In the genomic region with DNA sequence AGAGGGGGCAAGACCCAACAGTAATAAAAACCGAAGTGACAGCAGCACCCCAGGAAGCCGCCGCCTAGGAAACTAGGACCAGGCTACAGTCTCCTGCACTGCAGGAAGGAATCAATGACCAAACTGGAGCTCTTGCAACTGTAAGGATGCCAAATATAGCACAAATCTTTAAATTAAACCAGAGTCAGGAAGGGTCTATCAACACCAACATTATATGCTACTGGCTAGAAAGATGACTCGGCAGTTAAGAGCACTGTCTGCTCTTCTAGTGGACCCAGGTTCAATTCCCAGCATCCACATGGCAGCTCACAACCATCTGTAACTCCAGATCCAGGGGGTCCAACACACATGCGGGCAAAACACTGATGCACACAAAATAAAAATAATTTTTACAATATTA, we compare ENCODE assay signal across 17 mouse cellular contexts. TPM values are rescaled to one million over a fixed set of nuclear protein-coding genes. Genes with fewer than 3 reads are reported as not detected.
DNase-seq lines count a peak whose midpoint lies in the region; TF ChIP-seq lines count a peak whose summit lies in the region.
"Had no signal": no experiment of that assay in that cellular context is flagged by ENCODE, and none has a peak within 500 bp of the region (broad histone marks: within the 10 kb centered on the region; RNA-seq: fewer than 3 reads in every experiment).

No protein-coding gene starts in this region.

- H3K4me1 ChIP-seq in ES-E14 (ENCODE audit: control insufficient read depth in 2 of 2, insufficient read depth in 2 of 2, low read length in 2 of 2, poor library complexity in 1 of 2): peaks cover 0 to 5% of the 10 kb centered on the region in 2 experiments; a peak in 1 of 4 replicates

- H3K27ac ChIP-seq in ES-E14 (ENCODE audit: insufficient read depth, low read depth, low read length, poor library complexity, severe bottlenecking): no peak overlapping the region

- H3K9me3 ChIP-seq in ES-E14 (ENCODE audit: control insufficient read depth, insufficient read depth, low read depth, low read length): no peaks in the 10 kb centered on the region
- H3K9me3 ChIP-seq: G1E had no signal

- no peaks in the 10 kb centered on the region for H3K36me3 ChIP-seq in ES-E14 (ENCODE audit: control insufficient read depth, insufficient read depth, low read length, poor library complexity, severe bottlenecking)

- DNase-seq in 416B (ENCODE audit: low read depth) (peak; percentile 67), ES-E14 (ENCODE audit: low read depth, low spot score) (no peak)
- DNase-seq in lung, postnatal 10 days: no peak
- DNase-seq in urinary bladder, postnatal 4 days (ENCODE audit: low spot score in 2 of 2): no peak
- DNase-seq: adrenal gland, adult 2 months; adrenal gland, adult 8-10 months; adrenal gland, postnatal 10 days; adrenal gland, postnatal 14 days; adrenal gland, postnatal 25 days; adrenal gland, postnatal 36 days; B cell, adult 2 months; cerebellum, adult 11 months; cerebellum, adult 11-12 months; cerebellum, adult 18-20 months; cerebellum, adult 2 months; cerebellum, adult 8-10 months had no signal

- no peak overlapping the region for H3K9ac ChIP-seq in ES-E14 (ENCODE audit: insufficient read depth, low read depth, low read length, poor library complexity, severe bottlenecking)

- H3K4me3 ChIP-seq in ES-E14 (ENCODE audit: insufficient read depth in 1 of 2, low read depth in 1 of 2, low read length in 2 of 2, poor library complexity in 1 of 2, severe bottlenecking in 1 of 2): no peak overlapping the region

- in situ Hi-C loops in ES-E14 (cut with MboI; ENCODE audit: low sequenced_read_pairs in 2 of 2, unreplicated experiment in 2 of 2): no loop called here

TF ChIP-seq in ES-E14, 5 proteins besides CTCF, POLR2A, EP300 and RAD21:
- TF ChIP-seq MAFK (IDR thresholded peaks at IDR 0.05; ENCODE audit: insufficient read depth, low read depth, low read length) (peak; percentile 56), CHD2 (IDR thresholded peaks at IDR 0.05; ENCODE audit: low read depth, low read length) (no peak), ZNF384 (IDR thresholded peaks at IDR 0.05; ENCODE audit: low read depth, low read length) (no peak), ZC3H11A (IDR thresholded peaks at IDR 0.05; ENCODE audit: borderline replicate concordance, low read depth, low read length) (no peak), HCFC1 (IDR thresholded peaks at IDR 0.05; ENCODE audit: borderline replicate concordance, insufficient read depth, low read length) (no peak)

RNA-seq across cellular contexts. Expression of a gene that starts 21.7 kb away (rescaled TPM):
- total RNA-seq in ES-E14 (2012; rRNA removed): 23.4 and 23.8 TPM in 2 replicates
